Mouse (Mus musculus): ENCODE results near the gene Stx6. TPM values are rescaled to one million over a fixed set of nuclear protein-coding genes. Genes with fewer than 3 reads are reported as not detected.

Stx6 gene
- total and polyA plus RNA-seq, 3 experiments = 19.0 to 23.0 (median 22.2) TPM

- no peaks in the 10 kb centered on the region for H3K36me3 ChIP-seq (ENCODE audit: control insufficient read depth, insufficient read depth, low read length)
- TF ChIP-seq EP300 (IDR thresholded peaks at IDR 0.05; ENCODE audit: insufficient read depth, low read depth, low read length) = no peak
- no peak for TF ChIP-seq CTCF (IDR thresholded peaks at IDR 0.05)
- no peak for TF ChIP-seq POLR2A (IDR thresholded peaks at IDR 0.05; ENCODE audit: insufficient read depth, low read depth, low read length)
- peaks cover 2% of the 10 kb centered on the region; the same call in 1 of the 2 replicates for H3K4me1 ChIP-seq (ENCODE audit: control insufficient read depth, insufficient read depth, low read length)
- no peaks in the 10 kb centered on the region; the same call in 1 of the 2 replicates for H3K79me2 ChIP-seq (replicated peaks; ENCODE audit: control insufficient read depth, insufficient read depth, low read length)
- DNase-seq = no peak
- peak overlapping the region; percentile 79; the same call in 1 of the 2 replicates for H3K27ac ChIP-seq
- 75% methylated on average over 2 of the region's 2 CpGs for WGBS
- H3K4me3 ChIP-seq = peak overlapping the region; percentile 49
- intact Hi-C loops (cut with DNase I) = no loop called here
- no peak overlapping the region for H3K9ac ChIP-seq (ENCODE audit: low read depth, low read length)
- H3K27me3 ChIP-seq (ENCODE audit: control insufficient read depth, insufficient read depth, low read length) = no peaks in the 10 kb centered on the region
These were observed 11.3 kb upstream of the Stx6 start for GRCm38 (mm10) chr1:155147228-155147627.

GRCm38 (mm10) chr1:155149403-155149802 is 9.1 kb upstream of the Stx6 start:
- intact Hi-C loops (cut with DNase I) = no loop called here
- no peak overlapping the region for H3K4me3 ChIP-seq
- WGBS = 87% methylated on average over 3 of the region's 3 CpGs
- no peak for DNase-seq
- TF ChIP-seq EP300 (IDR thresholded peaks at IDR 0.05; ENCODE audit: insufficient read depth, low read depth, low read length) = no peak
- no peak for TF ChIP-seq POLR2A (IDR thresholded peaks at IDR 0.05; ENCODE audit: insufficient read depth, low read depth, low read length)
- no peak for TF ChIP-seq CTCF (IDR thresholded peaks at IDR 0.05)
- no peaks in the 10 kb centered on the region for H3K27me3 ChIP-seq (ENCODE audit: control insufficient read depth, insufficient read depth, low read length)
- no peaks in the 10 kb centered on the region for H3K36me3 ChIP-seq (ENCODE audit: control insufficient read depth, insufficient read depth, low read length)
- H3K27ac ChIP-seq = no peak overlapping the region
- H3K4me1 ChIP-seq (ENCODE audit: control insufficient read depth, insufficient read depth, low read length) = peaks cover 2% of the 10 kb centered on the region; the same call in 1 of the 2 replicates
- no peak overlapping the region for H3K9ac ChIP-seq (ENCODE audit: low read depth, low read length)
- no peaks in the 10 kb centered on the region; the same call in 1 of the 2 replicates for H3K79me2 ChIP-seq (replicated peaks; ENCODE audit: control insufficient read depth, insufficient read depth, low read length)

GRCm38 (mm10) chr1:155150821-155151220 is 7.7 kb upstream of the Stx6 start:
- Histone ChIP-seq H3K27ac (no peak overlapping the region), H3K4me1 (ENCODE audit: control insufficient read depth, insufficient read depth, low read length) (no peaks in the 10 kb centered on the region; the same call in 1 of the 2 replicates), H3K9ac (ENCODE audit: low read depth, low read length) (no peak overlapping the region), H3K79me2 (replicated peaks; ENCODE audit: control insufficient read depth, insufficient read depth, low read length) (no peaks in the 10 kb centered on the region), H3K27me3 (ENCODE audit: control insufficient read depth, insufficient read depth, low read length) (no peaks in the 10 kb centered on the region), H3K4me3 (no peak overlapping the region), H3K36me3 (ENCODE audit: control insufficient read depth, insufficient read depth, low read length) (no peaks in the 10 kb centered on the region)
- 83% methylated on average over 5 of the region's 5 CpGs for WGBS
- no peak for DNase-seq
- intact Hi-C loops (cut with DNase I) = loop anchor here (10.0 kb wide), 1 partner anchor 264 kb away; the partner anchor contains the start of gene Xpr1
- no peak for TF ChIP-seq EP300 (IDR thresholded peaks at IDR 0.05; ENCODE audit: insufficient read depth, low read depth, low read length)
- TF ChIP-seq POLR2A (IDR thresholded peaks at IDR 0.05; ENCODE audit: insufficient read depth, low read depth, low read length) = no peak
- TF ChIP-seq CTCF (IDR thresholded peaks at IDR 0.05) = no peak

- DNase-seq = no peak
- intact Hi-C loops (cut with DNase I) = loop anchor here (10.0 kb wide), 1 partner anchor 261 kb away; the partner anchor contains the start of gene Xpr1
- TF ChIP-seq CTCF (IDR thresholded peaks at IDR 0.05) (no peak), POLR2A (IDR thresholded peaks at IDR 0.05; ENCODE audit: insufficient read depth, low read depth, low read length) (no peak), EP300 (IDR thresholded peaks at IDR 0.05; ENCODE audit: insufficient read depth, low read depth, low read length) (no peak)
- Histone ChIP-seq H3K27ac (peak overlapping the region; percentile 36), H3K4me3 (no peak overlapping the region), H3K27me3 (ENCODE audit: control insufficient read depth, insufficient read depth, low read length) (no peaks in the 10 kb centered on the region), H3K9ac (ENCODE audit: low read depth, low read length) (no peak overlapping the region), H3K79me2 (replicated peaks; ENCODE audit: control insufficient read depth, insufficient read depth, low read length) (no peaks in the 10 kb centered on the region), H3K36me3 (ENCODE audit: control insufficient read depth, insufficient read depth, low read length) (no peaks in the 10 kb centered on the region), H3K4me1 (ENCODE audit: control insufficient read depth, insufficient read depth, low read length) (peaks cover 1% of the 10 kb centered on the region)
- WGBS = 35% methylated on average over 4 of the region's 4 CpGs
These were observed 4.6 kb upstream of the Stx6 start for GRCm38 (mm10) chr1:155153906-155154305.

GRCm38 (mm10) chr1:155158970-155159484 is 512 bp downstream of the Stx6 start:
- intact Hi-C loops (cut with DNase I) = loop anchor here (2.0 to 10.0 kb wide), 3 partner anchors 18 to 256 kb away; partner anchors contain the start of gene Xpr1

GRCm38 (mm10) chr1:155167453-155167852 is 8.9 kb downstream of the Stx6 start:
- peaks cover 4% of the 10 kb centered on the region for H3K79me2 ChIP-seq (replicated peaks; ENCODE audit: control insufficient read depth, insufficient read depth, low read length)
- DNase-seq = no peak
- H3K9ac ChIP-seq (ENCODE audit: low read depth, low read length) = no peak overlapping the region
- no peak overlapping the region for H3K4me3 ChIP-seq
- intact Hi-C loops (cut with DNase I) = no loop called here
- no peak overlapping the region for H3K27ac ChIP-seq
- no peaks in the 10 kb centered on the region for H3K36me3 ChIP-seq (ENCODE audit: control insufficient read depth, insufficient read depth, low read length)
- no peaks in the 10 kb centered on the region for H3K27me3 ChIP-seq (ENCODE audit: control insufficient read depth, insufficient read depth, low read length)
- no peaks in the 10 kb centered on the region; the same call in 1 of the 2 replicates for H3K4me1 ChIP-seq (ENCODE audit: control insufficient read depth, insufficient read depth, low read length)
- TF ChIP-seq EP300 (IDR thresholded peaks at IDR 0.05; ENCODE audit: insufficient read depth, low read depth, low read length) (no peak), CTCF (IDR thresholded peaks at IDR 0.05) (no peak), POLR2A (IDR thresholded peaks at IDR 0.05; ENCODE audit: insufficient read depth, low read depth, low read length) (no peak)
- 76% methylated on average over 3 of the region's 3 CpGs for WGBS

More at GRCm38 (mm10) chr1:155158970-155159484, 512 bp downstream of the Stx6 start:
- Histone ChIP-seq H3K4me1 (ENCODE audit: control insufficient read depth, insufficient read depth, low read length) (peaks cover 1% of the 10 kb centered on the region), H3K79me2 (replicated peaks; ENCODE audit: control insufficient read depth, insufficient read depth, low read length) (peaks cover 2% of the 10 kb centered on the region; the same call in 1 of the 2 replicates), H3K4me3 (peak overlapping the region; percentile 88), H3K36me3 (ENCODE audit: control insufficient read depth, insufficient read depth, low read length) (no peaks in the 10 kb centered on the region), H3K27me3 (ENCODE audit: control insufficient read depth, insufficient read depth, low read length) (no peaks in the 10 kb centered on the region), H3K9ac (ENCODE audit: low read depth, low read length) (peak overlapping the region; percentile 93), H3K27ac (peak overlapping the region; percentile 93)
- peak; percentile 72 to 74 for DNase-seq
- under 1% methylated on average over 46 of the region's 46 CpGs for WGBS
- TF ChIP-seq POLR2A (IDR thresholded peaks at IDR 0.05; ENCODE audit: insufficient read depth, low read depth, low read length) (no peak), CTCF (IDR thresholded peaks at IDR 0.05) (peak; percentile 38)

All from heart, adult 2 months (tissue).